Mouse (Mus musculus): ENCODE measurements at regions not wholly inside any gene's neighbourhood (a gene's known extent, or its start where the extent isn't known, plus 50 kb on each side); places are given as distances from the start of the nearest gene placed in this dataset.

DNA sequence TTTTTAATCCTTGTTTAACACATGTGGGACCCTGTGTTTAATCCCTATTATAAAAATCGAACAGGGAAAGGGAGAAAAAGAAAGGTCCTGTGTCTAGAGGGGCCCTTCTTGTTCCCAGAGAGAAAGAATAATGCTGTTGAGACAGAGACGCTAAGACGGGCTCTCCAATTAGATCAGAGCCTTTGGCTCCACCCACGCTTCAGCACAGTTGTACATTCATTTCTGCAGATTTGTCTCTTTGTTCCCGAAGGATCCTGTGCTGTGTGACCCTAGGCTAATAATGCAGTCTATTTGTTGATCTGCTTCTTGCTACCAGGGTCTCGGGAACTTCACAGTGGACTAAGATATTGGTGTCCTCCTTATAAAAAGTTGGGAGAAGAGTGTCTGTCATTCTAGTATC, 92.0 kb downstream of the Cdc5l start:
- no peak for DNase-seq (ENCODE audit: low read depth, low spot score)

DNA sequence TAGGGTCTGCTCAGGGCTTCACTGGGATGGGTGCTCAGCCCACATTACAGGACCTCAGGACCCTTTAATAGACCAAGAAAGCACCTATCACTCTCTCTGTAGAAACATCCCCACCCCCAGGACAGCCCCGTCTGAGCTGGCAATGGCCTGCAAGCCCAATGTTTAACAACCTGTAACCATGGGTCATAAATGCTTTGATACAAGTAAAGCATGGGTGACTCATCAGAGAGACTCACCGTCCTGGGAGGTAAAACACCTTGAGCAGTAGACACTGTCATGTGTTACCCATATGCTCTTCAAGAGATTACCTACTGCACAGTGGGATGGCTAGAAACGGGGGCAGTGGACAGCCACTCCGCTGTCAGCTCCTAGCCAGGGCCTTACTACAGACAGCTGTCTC, 92.7 kb downstream of the Cdc5l start:
- no peak for DNase-seq (ENCODE audit: low read depth, low spot score)

DNA sequence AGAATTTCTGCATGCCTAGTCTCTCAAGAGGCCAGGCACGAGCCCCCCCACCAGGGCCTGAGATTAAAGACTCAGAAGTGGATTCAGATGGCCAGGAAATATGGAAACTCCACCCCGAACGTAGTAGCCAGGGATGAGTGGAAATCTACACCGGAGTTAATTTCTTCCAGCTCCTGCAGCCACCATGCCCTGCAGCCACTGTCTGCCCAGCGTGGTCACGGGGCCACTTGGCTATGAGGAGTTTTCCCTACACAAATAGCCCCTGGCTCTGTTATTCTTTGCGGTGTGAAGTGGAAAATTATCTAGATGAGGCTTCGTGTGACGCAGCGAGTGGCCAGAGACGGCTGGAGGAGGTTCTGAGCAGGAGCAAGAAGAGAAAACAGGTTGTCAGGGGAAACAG, 94.3 kb downstream of the Cdc5l start:
- no peak for DNase-seq (ENCODE audit: low read depth, low spot score)

DNA sequence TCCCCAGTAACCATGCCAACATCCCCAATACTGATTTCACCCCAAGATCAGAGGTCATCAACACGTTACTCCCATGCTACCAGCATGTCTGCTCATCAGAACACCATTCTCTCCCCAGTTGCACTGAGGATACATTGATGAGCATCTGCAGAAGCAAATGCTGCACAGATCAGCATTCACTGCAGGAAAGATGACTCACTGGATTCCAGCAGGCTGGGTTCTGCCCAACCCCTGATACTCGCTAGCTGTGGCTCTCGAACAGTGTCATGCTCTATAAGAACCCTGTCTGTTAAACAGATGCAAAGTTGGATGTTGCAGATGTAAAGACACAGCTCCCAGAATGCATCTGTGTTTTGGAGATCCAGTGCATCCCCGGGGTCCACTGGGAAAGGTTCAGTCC, 95.5 kb downstream of the Cdc5l start:
- no peak for DNase-seq (ENCODE audit: low read depth, low spot score)

DNA sequence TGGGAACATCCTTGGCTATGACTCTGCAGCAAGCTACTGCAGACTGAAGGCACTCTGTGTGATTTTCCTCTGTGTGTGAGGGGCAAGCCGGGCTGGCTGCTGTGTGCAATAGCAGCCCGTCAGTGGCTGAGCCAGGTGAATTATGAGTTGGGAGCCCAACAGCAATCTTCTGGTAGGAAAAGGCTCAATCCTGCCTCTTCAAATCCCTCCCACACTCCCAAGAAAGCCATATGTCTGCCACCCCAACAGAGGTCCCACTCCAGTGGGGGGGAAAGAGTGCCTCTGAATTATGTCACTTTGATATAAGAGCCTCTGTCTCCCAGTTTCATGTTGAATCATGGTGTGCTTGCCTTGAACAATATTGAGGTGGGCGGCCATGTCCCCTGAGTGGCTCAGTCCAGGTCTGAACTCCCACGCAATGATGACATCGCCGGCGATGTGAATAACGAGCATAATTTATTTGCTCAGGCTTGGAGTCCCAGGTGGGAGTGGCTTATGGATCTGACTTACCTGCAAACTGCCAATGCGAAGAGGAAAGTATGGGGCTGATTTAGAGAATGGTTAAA, 97.9 kb downstream of the Cdc5l start:
- DNase-seq (ENCODE audit: low read depth, low spot score) = no peak

DNA sequence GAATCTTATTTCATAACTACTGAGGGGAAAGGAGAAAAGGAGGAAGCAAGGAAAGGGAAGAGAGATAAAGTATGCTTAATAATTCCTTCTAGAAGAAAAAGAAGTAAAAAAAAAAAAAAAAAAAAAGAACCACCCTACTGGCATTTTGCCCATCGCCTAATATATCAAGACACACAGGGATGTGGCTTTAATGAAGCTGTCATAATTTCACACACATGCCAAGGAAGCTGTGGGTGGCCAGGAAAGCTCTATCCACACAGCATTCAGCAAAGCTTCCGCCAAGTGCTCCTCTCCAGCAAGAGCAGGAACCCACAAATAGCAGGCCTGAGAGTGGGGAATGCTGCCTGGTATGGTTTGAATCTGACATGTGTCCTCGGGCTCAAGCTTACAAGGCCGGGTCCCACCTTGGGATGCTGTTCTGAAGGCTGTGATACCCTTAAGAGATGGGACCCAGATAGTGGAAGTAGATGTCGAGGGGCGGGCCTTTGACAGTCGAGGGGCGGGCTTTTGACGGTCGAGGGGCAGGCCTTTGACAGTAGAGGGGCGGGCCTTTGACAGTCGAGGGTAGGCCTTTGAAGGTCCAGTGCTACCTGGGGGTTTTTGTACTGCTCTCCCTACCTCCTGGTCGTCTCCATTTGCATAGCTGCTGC, 98.7 kb downstream of the Cdc5l start:
- no peak for DNase-seq (ENCODE audit: low read depth, low spot score)

DNA sequence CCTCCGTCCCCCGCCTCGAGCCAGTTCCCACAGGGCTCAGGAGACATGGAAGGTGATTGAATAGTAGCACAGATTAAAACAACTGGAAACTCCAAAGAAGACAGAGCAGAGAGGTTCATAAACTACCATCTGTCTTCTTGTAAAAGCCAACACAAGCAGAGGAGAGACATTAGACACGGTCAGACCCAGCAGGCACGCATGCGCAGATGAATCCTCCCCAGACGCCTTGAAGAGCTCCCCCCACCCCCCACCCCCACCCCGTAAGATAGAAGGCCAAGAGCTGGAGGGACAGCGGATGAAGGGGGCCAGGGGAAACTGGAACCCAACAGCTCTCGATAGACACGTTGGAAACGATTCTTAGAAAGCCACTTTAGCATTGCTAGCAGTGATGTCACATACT, 101.2 kb downstream of the Cdc5l start:
- no peak for DNase-seq (ENCODE audit: low read depth, low spot score)

DNA sequence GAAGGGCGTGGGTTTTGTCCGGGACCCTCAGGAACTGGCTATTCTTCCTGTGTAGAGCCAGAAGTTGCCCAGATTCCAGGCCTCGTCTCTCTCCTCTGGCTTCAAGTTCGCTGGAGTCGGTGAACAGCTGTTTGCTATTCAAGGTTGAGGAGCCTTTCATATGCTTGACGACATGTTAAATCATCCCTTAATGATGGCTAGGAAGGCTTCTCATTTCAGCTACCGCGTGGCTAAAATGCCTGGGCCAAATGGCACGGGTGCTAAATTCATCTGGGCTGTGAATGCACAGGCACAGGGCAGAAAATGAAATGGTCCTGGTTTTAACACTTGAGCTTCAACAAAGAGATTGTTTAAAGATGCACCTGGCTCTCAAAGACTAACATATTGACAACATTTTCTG, 104.3 kb downstream of the Cdc5l start:
- DNase-seq (ENCODE audit: low read depth, low spot score) = no peak

DNA sequence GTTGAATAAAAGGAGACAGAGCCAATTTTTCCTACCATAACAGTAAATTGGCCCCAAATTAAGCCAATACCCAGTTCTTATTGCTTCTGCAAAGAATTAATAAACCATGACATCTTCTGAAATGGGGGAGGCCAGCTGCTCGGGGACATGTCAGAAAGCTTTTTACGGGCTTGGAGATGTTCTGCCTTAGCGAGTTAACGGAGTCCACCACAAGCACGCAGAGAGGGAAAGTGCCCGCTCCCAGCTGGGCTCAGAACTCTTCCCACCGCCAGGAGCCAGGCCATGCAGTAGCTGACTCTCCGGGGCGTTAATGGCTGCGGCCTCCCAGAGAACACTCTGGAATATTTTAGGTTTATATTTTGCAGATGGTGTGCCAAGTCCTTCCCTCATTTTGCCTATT, 106.8 kb downstream of the Cdc5l start:
- no peak for DNase-seq (ENCODE audit: low read depth, low spot score)

DNA sequence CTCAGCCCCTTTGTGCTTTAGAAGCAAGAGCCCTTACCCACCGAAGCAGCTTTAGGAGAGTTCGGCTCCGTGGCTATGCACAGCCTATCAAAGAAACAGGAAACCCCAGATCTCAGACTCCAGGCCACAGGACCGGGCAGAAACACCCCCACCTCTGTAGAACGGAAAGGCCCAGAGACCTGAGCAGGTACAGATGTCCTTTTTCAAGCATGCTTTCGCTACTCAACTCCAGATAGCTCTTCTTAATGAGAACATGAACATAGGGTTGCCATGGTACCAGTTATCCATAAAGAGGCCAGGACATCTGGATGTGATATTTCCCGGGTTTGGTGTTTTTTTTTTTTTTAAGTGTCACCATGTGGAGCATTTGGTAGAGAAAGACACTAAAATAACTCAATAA, 107.4 kb downstream of the Cdc5l start:
- DNase-seq (ENCODE audit: low read depth, low spot score) = no peak

DNA sequence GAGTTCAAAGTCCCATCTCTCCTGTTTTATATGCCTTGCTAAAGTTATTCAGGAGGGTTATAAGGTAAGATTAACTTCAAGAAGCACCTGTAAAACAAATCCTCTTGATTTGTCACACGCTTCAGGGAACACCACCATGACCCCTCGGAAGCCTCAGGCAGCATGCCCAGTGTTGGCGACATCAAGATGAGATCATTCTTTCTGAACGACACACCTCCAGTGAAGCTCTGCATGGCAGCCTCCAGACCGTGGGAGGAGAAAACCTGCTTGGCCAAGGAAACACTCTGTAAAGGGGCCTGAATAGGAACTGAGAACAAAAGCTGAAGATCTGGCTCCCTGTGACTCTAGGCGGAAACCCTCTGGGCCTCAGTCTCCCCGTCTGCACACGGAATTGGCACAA, 110.7 kb downstream of the Cdc5l start:
- DNase-seq (ENCODE audit: low read depth, low spot score) = no peak

DNA sequence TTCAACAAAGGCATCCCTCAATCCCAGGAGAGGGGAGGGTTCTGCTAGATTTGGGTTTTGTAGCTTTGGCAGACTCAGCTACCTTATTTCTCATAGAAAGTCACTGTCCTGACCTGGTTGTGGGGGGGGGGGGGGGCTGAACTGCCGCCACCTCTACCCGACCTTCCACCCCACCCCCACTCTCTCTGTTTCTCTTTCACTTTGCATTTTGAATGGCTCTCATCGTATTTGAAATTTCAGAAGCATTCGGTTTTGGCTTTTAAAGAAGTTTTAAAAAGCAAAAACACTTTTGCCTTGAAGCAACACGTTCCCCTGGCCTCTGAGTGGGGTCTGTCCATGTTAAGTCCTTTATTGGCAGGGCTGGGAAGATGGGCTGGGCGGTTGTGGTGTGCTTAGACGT, 113.5 kb downstream of the Cdc5l start:
- DNase-seq (ENCODE audit: low read depth, low spot score) = peak; percentile 67

DNA sequence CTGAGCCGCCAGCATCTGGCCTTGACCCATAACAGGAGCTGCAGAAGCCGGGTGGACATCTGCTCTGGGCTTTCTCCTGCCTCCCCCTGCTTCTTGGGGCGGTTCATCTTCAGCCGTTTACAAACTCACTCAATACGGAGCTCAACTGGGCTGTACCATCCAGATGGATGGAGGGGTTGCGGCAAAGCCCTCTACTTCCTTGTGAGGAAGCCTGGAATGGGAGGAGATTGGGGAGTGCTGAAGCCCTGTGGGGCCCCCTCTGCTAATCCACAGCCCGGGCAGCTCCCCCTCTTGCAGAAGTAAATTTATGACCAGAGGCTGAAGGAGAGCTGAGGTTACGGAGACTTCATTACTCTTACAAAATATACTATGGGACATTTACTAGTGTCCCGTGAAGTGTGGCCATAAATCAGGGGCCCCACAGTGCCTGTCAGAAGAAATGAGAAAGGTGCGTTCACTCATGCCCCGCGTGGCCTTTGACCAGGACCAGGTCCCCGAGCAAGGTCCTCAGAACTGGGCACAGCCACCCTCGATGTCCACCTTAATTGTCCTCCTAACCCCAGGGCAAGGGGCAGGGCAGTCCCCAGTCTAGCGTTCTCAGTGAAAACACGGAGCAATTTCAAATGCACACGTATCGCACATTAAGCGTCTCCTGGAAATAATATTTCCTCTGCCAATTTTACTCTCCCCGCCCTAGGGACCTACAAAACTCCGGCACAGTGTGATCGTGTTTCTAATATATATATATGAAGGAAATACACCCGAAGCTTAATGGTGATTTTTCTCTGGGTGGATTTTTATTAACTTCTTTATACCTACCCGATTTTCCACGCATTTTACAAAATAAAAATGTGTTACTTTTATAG, 115.1 kb downstream of the Cdc5l start:
- DNase-seq (ENCODE audit: low read depth, low spot score) = no peak

DNA sequence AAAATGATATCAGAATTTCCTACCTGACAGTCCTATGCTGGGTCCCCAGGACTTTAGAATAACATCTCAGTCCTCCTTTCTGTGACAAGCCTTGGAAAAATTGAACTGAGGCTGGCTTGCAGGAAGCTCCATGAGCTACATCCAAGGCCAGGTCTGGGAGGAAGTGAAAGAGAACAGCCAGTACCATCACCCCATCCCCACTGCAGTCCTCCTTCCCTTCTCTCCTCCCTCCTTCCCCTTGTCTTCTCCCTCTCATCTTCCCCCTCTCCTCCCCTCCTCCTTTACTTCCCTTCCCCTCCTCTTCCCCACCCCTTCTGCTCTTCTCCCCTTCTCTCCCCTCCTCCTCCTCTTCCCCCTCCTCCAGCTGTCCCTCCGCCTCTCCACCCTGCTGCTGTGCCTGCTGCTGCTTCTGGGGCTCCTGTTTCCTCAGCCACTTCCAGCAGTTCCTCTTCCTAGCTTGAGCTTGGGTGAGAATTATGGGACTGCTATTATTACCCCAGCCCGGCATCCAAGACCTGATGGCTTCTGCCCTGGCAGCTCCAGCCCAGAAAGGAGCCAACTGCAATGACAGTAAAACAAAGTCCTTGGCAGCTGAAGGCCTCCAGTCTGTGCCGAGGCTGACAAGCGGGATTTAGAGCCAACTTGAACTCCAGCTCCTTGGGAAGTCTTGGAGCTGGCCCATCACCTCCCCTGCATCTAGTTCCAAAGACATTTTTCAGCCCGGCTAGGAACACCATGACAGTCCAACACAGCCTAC, 120.8 kb downstream of the Cdc5l start:
- no peak for DNase-seq (ENCODE audit: low read depth, low spot score)

DNA sequence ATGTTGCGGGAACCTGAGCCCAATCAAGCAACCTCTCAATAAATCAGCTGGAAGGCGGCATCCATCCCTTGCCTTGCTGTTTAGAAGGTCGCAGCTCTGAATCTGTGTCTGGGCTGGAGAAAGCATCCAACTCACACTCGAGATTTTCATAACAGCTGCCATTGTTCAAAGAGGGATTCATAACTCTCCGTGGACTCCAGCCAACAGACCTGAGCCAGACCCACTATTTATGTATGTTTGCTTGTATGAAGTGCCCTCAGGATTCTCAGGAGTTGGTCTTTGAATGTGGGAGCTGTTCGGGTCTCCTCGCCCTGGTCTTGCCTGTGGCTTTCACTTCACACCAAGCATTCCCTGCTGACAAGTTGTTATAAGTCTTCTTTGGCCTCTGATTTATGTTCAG, 127.0 kb downstream of the Cdc5l start:
- DNase-seq (ENCODE audit: low read depth, low spot score) = no peak

DNA sequence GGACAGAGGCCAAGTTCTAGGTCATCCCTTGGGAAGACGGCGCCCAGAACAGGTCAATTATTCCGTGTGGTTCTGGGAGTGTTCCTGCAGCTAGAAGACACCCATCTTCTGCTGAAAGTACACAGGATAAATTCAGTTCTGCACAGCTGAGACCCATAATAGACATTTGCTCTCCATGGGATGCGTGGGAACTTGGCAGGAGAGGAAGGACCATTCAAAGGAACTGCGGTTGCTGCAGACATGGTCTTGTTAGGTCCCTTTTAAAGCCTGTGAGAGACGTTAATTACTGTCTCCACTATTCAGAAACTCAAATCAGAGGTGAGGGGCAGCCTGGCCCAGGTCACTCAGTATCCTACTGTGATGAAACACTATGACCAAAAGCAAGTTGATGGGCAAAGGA, 130.4 kb downstream of the Cdc5l start:
- no peak for DNase-seq (ENCODE audit: low read depth, low spot score)

DNA sequence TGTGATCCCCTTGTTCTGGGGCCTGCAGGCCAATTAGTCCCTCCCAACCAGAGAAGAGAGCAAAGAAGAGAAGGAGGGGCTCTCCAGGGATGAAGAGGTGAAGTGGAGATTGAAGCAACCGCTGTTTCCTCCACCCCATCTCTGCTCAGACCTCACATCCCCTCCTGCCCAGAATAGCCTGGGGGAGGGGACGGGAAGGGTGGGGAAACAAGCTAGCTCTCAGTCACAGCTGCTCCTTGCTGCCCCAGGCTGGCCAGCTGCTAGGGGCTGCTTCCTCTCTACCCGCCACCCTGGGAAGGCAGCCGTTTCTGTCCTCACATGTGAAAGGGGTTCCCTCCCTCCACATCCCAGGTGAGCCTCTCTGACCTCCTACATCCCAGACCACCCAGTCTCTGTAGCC, 135.2 kb downstream of the Cdc5l start:
- DNase-seq (ENCODE audit: low read depth, low spot score) = peak; percentile 36

DNA sequence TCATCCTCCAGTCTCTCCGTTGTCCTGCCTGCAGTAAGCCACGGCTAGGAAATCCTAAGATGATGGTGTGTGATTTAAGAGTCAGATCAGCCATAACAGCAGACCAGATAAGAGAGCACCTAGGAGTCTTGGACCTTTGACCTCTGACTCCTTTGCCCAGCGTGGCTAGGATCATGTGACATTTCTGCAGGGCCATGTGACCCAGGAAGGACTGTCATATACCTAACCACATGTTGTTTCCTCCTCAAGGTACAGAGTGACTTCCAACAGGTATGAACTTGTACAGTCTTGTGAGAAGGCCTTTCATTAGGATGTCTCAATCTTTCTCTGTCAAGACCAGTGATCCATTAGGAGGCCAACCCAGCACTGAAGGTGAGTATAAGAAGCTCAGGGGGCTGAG, 135.7 kb downstream of the Cdc5l start:
- no peak for DNase-seq (ENCODE audit: low read depth, low spot score)

DNA sequence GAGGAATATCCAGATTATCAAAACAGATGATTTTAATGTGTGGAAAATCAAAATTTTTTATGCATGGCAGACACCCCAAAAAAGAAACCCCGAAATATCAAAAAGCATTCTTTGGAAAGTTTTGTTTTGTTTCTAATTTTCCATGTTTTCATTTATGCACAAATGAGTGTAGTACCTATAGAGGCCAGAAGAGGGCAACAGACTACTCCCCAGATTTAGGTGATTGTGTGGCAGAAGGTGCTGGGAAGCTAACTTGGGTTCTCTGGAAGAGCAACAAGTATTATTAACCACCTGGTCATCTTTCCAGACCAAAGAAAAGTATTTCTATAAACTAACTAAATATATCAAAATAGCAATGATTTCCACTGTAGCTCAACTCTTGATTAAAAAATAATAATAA, 137.2 kb downstream of the Cdc5l start:
- DNase-seq (ENCODE audit: low read depth, low spot score) = peak; percentile 53

DNA sequence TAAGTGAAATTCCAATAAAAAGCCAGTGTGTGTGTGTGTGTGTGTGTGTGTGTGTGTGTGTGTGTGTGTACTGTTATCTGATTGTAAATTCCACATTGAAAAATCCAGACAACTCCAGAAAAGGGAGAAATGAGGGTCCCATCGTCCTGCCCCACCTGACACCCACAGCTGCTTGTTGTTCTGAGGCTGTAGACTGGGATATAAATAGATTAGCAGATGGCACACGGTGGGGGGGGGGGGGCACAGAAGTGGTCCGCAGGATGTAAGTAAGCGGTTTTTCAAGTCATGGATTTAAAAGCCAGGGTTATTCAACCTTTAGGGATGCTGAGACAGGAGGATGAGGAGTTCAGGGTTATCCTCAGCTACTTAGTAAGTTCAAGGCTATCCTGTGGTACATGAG, 138.7 kb downstream of the Cdc5l start:
- DNase-seq (ENCODE audit: low read depth, low spot score) = no peak

DNA sequence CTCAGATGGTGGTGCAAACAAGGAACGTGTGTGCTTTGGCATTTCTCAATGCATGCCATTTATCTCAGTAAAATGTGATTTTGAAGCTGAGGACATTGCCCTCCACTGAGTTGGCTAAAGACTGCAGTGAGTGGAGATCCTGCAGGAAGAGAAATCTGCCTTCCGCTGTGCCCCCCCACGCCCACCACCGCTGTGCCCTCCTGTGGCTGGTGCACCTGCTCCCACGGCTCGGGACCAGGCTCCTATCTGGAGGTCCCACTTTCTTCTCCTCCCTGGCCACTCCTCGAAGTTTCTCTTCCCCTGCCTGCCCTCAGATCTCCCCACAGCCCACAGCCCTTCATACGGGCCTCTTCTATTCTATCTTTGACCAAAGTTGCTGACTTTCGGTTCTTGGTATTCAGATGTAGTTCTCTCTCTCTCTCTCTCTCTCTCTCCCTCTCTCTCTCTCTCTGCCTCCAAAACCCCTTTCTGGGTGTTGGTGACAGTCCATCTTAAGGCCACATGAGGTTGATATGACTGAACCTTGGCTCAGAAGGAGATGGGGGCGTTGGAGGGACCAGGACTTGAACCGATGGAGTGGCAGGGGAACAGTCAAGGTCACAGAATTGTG, 139.2 kb downstream of the Cdc5l start:
- no peak for DNase-seq (ENCODE audit: low read depth, low spot score)

DNA sequence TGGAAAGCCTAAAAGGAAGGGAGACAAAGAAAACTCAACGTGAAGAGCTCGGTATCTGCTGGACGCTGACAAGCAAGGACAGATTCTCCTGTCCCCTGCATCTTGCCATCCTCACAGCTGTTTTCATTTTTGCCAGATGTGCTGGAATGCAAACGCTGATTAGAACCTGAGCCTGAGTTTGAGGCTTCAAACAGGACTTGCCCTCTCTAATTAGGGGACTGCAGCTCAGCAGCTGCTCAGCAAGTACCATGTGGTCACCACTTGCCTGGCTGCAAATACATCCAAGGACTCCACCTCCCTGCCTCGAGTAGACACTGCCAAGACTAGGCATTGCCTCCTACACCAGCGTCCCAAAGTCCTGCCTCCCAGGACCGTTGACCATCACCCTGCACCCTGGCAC, 140.7 kb downstream of the Cdc5l start:
- DNase-seq (ENCODE audit: low read depth, low spot score) = no peak

Measured in CD4-positive, CD25-positive, alpha-beta regulatory T cell, adult 2 months (primary cell).